Mouse (Mus musculus) layer of hippocampus, adult 18-20 months (tissue): ENCODE data around the gene Gpr183. TPM values are rescaled to one million over a fixed set of nuclear protein-coding genes. Genes with fewer than 3 reads are reported as not detected.

Experiments
- DNase-seq, 2 experiments: peaks; one replicate each; pipeline ENCODE4 v3.0.0; 2022; ENCODE audit warnings: low spot score in 2 of 2
- total RNA-seq, 2 experiments: library from RNA; stranded (reverse); gene quantifications; 2 replicates each; pipeline ENCODE4 v1.2.3; 2021

Gene Gpr183
- total RNA-seq, 2 experiments from 2014 or later, result 0.58 to 0.92 TPM

- DNase-seq, result no peak
Observed at GRCm38 (mm10) chr14:121958041-121958750, 6.8 kb downstream of the Gpr183 start.

- DNase-seq, result peak in 1 of 2 experiments; percentile 28
Observed at GRCm38 (mm10) chr14:121957176-121957871, 7.7 kb downstream of the Gpr183 start.

- DNase-seq, result no peak
Observed at GRCm38 (mm10) chr14:121956291-121956690, 8.7 kb downstream of the Gpr183 start.

- DNase-seq, result no peak
Observed at GRCm38 (mm10) chr14:121955176-121955795, 9.7 kb downstream of the Gpr183 start.

GRCm38 (mm10) chr14:121954608-121955007, 10.4 kb downstream of the Gpr183 start:
- DNase-seq, result no peak

GRCm38 (mm10) chr14:121954129-121954528, 10.9 kb downstream of the Gpr183 start:
- DNase-seq, result no peak

GRCm38 (mm10) chr14:121952046-121952400, 13.0 kb downstream of the Gpr183 start:
- no peak for DNase-seq

- DNase-seq, result no peak
Observed at GRCm38 (mm10) chr14:121951399-121952045, 13.5 kb downstream of the Gpr183 start.

- no peak for DNase-seq
Observed at GRCm38 (mm10) chr14:121949897-121950296, 15.1 kb downstream of the Gpr183 start.

- DNase-seq, result no peak
Observed at GRCm38 (mm10) chr14:121949436-121949835, 15.6 kb downstream of the Gpr183 start.

GRCm38 (mm10) chr14:121947966-121948365, 17.0 kb downstream of the Gpr183 start:
- DNase-seq, result no peak

GRCm38 (mm10) chr14:121947201-121947760, 17.7 kb downstream of the Gpr183 start:
- no peak for DNase-seq

GRCm38 (mm10) chr14:121946728-121947127, 18.3 kb downstream of the Gpr183 start:
- DNase-seq, result no peak

- DNase-seq, result no peak
Observed at GRCm38 (mm10) chr14:121946131-121946530, 18.9 kb downstream of the Gpr183 start.

- no peak for DNase-seq
Observed at GRCm38 (mm10) chr14:121939582-121939981, 25.4 kb downstream of the Gpr183 start.

- no peak for DNase-seq
Observed at GRCm38 (mm10) chr14:121938256-121939191, 26.5 kb downstream of the Gpr183 start.

GRCm38 (mm10) chr14:121937601-121938255, 27.3 kb downstream of the Gpr183 start:
- DNase-seq, result no peak

GRCm38 (mm10) chr14:121936856-121937255, 28.1 kb downstream of the Gpr183 start:
- no peak for DNase-seq

GRCm38 (mm10) chr14:121936356-121936755, 28.6 kb downstream of the Gpr183 start:
- no peak for DNase-seq

GRCm38 (mm10) chr14:121934597-121934946, 30.4 kb downstream of the Gpr183 start:
- DNase-seq, result no peak
